Mouse (Mus musculus): Measurements from ENCODE around the gene Lins1.

The Lins1 gene

DNA sequence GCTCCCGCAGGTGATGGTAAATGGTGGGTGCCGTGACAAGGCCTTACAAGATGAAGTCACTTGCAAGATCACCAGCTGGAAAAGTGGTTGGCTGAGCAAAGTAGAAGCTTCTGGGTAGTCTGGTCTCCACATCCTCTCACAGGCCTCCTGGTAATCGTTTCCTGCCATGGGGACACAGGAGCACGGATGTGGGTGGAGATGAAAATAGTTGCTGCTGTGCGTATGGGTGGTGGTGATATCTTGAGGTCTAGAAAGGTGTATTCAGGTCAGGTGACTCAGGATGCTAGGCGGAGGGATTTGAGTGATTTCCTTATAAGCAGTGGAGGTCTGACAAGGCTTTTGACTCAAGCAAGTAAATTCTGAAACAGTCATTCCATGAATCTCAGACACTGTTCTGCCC is 35.3 kb downstream of the Lins1 start:
- in situ Hi-C loops (cut with MboI): loop anchor here (25.0 kb wide), 1 partner anchor 487 kb away; the partner anchor contains the start of gene Lysmd4

DNA sequence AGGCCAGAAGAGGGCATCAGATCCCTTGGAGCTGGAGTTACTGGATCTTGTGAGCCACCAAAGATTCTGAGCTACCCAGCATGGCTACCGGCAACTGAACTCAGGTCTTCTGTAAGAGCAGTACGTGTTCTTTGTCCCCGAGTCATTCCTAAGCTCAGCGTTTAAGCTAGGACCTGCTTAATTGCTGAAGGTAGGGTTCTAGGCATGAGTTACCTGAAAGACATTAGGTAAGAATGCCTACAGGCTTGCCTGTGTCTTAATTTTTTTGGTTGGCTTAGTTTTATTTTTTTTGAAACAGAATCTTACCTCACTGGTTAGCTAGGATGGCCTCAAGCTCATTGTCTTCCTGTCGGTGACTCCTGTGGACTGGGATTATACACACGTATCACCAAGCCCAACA is 38.4 kb downstream of the Lins1 start:
- in situ Hi-C loops (cut with MboI): no loop called here

DNA sequence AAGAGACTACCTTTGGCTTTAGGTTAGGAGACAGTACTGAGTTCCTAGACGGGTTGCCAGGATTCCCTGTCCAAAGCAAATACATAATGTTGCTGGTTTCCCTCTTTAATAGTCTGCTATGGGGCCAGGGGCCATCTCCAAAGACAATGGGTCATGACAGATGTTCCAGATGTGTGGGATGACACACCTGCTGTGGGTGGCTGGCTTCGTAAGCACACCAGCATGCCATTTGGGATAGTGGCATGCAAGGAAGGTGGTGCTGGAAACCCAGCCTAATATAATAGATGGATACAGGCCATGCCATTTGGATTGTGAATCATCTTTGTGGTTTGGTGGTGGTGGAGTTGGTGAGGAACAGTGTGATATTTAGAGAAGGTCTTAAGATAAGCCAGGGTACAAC is 39.5 kb downstream of the Lins1 start:
- in situ Hi-C loops (cut with MboI): no loop called here

- in situ Hi-C loops (cut with MboI): no loop called here
Measured at GRCm38 (mm10) chr7:66733431-66733830, 43.7 kb downstream of the Lins1 start.

- in situ Hi-C loops (cut with MboI): no loop called here
Measured at GRCm38 (mm10) chr7:66733882-66734281, 44.2 kb downstream of the Lins1 start.

DNA sequence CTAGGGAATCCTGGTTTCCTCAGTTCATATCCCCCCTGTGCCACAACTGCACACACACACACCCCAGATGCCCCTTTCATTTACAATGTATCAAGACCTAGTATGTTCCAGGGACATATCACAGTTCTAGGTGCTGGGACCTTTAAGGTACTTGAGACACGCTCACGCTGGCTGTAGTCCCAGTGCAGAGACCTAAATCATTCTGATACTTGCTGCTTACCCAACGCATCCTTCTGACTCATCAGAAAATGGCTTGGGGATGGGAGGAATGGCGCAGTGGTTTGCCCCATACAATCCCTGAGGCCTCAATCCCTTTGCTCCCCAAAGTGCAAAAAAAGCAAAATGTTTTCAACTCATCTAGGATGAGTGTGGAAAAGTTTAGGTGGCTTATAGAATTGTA is 44.8 kb downstream of the Lins1 start:
- in situ Hi-C loops (cut with MboI): no loop called here

DNA sequence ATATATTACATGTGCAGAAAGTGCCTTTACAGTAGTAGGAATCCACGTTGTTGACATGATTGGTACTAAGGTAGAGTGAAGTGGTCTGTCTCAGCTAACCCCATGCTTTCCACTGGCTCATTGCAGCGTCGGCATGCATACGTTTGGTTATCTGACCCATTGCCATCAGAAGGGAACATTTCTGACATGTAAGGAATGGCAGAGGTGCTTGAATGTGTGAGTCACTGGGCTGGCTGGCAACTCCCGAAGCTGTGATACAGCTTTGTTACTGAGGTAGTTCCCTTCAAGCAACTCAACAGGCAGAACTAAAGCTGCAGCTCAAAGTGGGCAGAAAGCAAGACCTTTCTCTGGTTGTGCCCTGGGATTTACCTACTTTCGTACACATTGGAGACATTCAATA is 45.3 kb downstream of the Lins1 start:
- in situ Hi-C loops (cut with MboI): no loop called here

DNA sequence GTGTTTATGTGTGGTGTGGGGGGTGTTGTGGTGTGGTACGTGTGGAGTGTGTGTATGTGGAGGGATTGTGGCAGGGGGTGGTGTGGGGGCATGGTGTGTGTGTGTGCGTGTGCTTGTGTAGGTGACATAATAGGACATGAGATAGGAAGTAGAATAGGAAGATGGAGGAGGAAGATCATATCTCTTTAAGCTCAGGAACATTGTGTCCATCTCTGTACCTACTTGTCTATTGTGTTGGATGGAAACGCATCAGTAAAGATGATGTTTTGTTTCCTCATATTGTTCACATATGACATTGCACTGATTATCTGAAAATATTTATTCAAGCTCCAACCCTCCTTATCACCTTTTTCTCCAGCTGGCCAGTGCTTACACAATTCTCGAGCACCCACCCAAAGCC is 47.7 kb downstream of the Lins1 start:
- in situ Hi-C loops (cut with MboI): no loop called here

DNA sequence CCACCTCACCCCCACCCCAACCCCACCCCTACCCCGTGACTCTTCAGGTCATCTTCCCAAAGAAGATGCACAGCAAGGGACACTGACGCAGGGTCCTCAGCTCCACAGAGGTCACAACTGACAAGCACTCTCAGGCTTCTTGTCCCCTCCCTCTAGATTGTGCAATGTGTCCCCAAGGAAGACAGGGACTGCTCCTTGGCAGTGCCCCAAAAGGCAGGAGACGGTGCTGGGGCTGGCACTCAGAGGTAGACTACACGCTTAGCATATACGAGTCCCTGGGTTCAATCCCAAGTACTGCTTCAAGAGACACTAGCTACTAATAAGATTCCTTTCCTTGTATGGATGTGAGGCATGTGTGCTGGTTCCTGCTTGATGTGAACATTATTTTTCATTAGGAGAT is 51.3 kb downstream of the Lins1 start:
- in situ Hi-C loops (cut with MboI): no loop called here

DNA sequence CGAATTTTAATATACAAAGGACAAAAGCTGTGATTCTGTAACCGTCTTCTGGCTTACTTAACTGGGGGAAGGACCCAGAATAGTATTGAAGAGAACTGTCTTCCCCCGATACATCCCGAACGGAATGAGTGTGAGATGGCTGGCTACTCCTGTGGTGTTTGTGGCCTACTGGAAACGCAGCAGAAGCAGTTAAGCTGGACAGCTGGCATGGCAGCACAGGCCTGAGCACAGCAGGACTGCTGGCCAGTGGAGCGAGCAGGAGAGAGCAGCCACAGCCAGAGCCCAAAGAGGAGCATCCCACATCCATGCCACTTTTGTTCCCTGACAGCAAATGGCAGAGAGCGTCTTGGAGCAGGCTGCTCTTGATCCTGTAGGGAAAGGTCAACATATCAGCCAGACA is 51.7 kb downstream of the Lins1 start:
- in situ Hi-C loops (cut with MboI): no loop called here

DNA sequence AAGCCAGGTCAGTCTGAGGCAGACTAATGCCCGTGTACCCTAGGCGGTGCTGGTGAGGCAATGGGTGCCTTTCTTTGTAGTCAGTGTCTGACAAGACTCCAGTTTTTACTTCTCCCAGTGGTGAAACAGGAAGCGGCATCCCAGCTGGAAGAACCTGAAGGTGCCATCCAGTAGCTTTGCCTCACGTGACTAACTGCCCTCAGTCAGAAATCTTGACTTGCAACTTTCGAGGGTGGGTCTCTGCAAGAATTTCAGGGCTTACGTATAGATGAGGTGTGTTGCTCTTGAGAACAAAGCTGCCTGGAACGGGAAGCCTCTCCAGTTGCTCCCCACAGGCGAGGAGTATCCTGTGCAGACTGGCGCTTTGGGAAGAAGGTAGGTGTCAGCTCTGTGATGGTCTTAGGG is 53.7 kb downstream of the Lins1 start, which contains the start of gene Cers3:
Cers3 (plus strand) TSS at position 128 of the 405 bp plus-strand sequence.
- in situ Hi-C loops (cut with MboI): no loop called here

DNA sequence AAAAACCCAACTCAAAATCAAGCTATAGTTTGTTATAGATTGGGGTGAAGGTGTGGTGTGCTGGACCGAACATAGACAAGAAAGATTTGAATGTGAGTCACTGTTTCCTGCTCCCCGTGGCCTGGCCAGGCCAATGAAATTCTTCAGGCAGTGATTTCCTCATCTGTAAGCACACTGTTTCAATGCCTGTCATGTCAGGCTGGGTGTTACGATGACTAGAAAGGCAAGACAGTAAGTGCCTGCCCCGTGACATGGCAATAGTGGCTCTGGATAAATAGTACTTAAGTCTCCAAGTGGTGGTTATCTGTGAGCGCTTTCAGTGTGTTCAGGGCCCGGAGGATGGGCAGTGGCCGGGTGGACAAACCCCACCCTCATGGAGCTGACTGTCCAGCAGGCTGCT is 57.3 kb downstream of the Lins1 start:
- in situ Hi-C loops (cut with MboI): no loop called here

- in situ Hi-C loops (cut with MboI): no loop called here
Measured at GRCm38 (mm10) chr7:66749998-66750397, 60.3 kb downstream of the Lins1 start.

- in situ Hi-C loops (cut with MboI): no loop called here
Measured at GRCm38 (mm10) chr7:66753816-66754215, 64.1 kb downstream of the Lins1 start.

DNA sequence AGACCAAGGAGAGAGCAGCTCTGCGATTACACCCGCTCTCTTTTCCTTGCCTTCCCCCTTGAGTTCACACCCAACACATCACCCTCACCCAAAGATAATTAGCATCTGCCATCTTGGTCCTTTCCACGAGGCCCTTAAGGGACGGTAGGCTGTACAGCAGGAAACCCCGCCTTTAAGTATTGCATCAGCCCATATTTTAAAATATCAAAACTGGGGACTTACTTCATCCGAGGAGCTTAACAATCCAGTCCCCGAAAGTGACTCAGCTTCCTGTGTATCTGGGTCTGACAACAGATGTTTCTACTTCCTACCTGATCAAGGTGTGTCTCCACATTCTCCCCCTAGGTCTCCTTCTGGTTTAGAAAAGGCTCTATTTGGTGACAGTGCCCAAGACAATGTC is 65.9 kb downstream of the Lins1 start:
- in situ Hi-C loops (cut with MboI): no loop called here

Measured in mature B cell (primary cell).